Mouse (Mus musculus): ENCODE results near the gene Ralgps2.

DNA sequence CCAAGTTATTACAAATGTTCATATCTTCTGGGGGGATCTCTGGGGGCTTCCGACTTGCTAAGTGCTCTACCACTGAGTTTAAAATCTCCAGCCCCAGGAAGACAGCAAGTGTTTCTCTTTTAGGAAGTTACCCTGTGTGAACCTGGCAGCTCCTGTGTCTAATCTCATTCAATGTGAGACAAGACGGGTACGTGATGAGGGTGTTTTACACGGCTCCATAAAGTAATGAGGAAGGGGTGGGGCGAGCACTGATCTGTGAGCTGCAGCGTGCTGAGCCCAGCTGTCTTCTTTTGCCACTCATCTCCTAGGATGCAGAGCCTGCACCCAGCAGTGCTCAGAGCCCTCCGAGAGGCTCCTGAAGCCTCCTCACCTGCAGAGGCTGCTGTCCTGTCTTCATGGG lies 127.5 kb downstream of the Ralgps2 start:
- TF ChIP-seq EP300 (optimal IDR thresholded peaks at IDR 0.05): no peak
- no peak for TF ChIP-seq CTCF (IDR thresholded peaks at IDR 0.05; ENCODE audit: low read depth)
